Mouse (Mus musculus): Measurements from ENCODE around the gene Sun1. TPM values are rescaled to one million over a fixed set of nuclear protein-coding genes. Genes with fewer than 3 reads are reported as not detected.

Gene Sun1
- polyA plus RNA-seq, 1 experiment: 125 TPM

DNA sequence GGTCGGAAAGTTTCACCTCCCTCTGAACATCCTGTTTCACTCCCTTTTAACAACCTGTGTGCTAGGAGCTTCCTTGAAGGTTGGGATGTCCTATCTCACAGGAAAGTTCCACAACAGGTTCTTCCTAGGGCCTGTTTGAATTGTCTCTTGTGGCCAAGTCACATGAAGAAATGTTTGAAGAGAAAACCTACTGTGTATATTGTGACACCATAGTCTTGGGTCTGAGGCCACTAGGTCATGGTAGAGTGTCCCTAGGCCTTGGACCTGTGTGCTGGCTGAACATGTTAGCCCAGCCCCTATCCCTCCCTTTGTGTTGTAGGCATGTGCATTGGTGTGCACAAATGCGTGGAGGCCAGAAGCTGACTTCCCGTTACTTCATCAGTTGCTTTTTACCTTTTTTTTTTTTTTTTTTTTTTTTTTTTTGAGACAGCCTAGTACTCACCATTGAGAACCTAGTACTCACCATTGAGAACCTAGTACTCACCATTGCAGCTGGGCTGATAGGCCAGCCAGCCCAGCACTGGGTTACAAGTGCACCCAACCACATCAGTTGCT is 55.9 kb downstream of the Sun1 start:
- no peaks in the 10 kb centered on the region for H3K27me3 ChIP-seq (ENCODE audit: control insufficient read depth, insufficient read depth, low read length)
- no peaks in the 10 kb centered on the region for H3K36me3 ChIP-seq (ENCODE audit: control insufficient read depth, insufficient read depth, low read length)
- no peak overlapping the region for H3K4me3 ChIP-seq (ENCODE audit: control insufficient read depth, low read depth, low read length)
- H3K27ac ChIP-seq (ENCODE audit: control insufficient read depth, insufficient read depth, low read depth, low read length): peak overlapping the region; percentile 54
- peaks cover 18% of the 10 kb centered on the region for H3K4me1 ChIP-seq (ENCODE audit: control insufficient read depth, insufficient read depth, low read length)
- TF ChIP-seq CTCF (IDR thresholded peaks at IDR 0.05; ENCODE audit: control insufficient read depth, insufficient read depth, insufficient replicate concordance, low read depth, low read length): no peak

DNA sequence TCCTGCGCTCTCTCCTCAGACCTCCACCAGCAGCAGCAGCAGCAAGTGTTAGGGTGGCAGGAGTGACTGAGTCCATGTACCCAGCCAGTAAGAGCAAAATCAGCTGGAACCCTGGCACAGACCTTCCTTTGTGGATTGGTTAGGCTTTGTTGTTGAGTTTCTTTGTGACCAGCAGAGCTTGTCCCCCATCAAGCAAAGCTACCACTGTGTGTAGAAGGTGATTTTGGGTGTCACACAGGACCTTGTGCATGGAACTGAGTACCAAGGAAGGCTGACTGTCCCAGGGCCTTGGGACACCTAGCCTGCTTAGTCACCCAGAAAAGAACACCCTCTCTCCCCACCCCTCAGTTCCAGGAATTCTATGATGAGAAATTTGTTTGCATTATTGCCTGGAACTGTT is 56.8 kb downstream of the Sun1 start:
- no peaks in the 10 kb centered on the region for H3K36me3 ChIP-seq (ENCODE audit: control insufficient read depth, insufficient read depth, low read length)
- H3K27me3 ChIP-seq (ENCODE audit: control insufficient read depth, insufficient read depth, low read length): no peaks in the 10 kb centered on the region
- TF ChIP-seq POLR2A (IDR thresholded peaks at IDR 0.05; ENCODE audit: control insufficient read depth, low read depth, low read length) (no peak), CTCF (IDR thresholded peaks at IDR 0.05; ENCODE audit: control insufficient read depth, insufficient read depth, insufficient replicate concordance, low read depth, low read length) (no peak)
- H3K4me1 ChIP-seq (ENCODE audit: control insufficient read depth, insufficient read depth, low read length): peaks cover 15% of the 10 kb centered on the region
- peak overlapping the region; percentile 54 for H3K27ac ChIP-seq (ENCODE audit: control insufficient read depth, insufficient read depth, low read depth, low read length)
- no peak overlapping the region for H3K4me3 ChIP-seq (ENCODE audit: control insufficient read depth, low read depth, low read length)

DNA sequence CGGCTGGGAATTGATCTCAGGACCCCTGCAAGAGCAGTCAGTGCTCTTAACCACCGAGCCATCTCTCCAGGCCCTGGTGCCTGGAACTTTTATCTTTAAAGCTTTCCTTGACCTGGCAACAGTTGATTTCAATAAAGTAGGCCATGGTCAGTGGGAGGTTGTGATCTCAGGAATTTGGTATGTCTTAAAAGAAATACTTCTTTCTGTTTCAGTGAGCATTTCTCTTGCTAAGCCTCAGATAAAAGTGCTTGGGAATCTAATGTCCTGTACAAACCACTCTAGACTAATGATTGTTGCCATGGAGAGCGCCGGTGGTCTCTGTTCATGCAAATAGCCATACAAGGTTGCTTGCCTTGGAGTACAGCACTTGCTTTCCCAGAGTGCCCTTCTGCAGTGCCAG is 57.4 kb downstream of the Sun1 start:
- Histone ChIP-seq H3K27ac (ENCODE audit: control insufficient read depth, insufficient read depth, low read depth, low read length) (peak overlapping the region; percentile 76), H3K36me3 (ENCODE audit: control insufficient read depth, insufficient read depth, low read length) (no peaks in the 10 kb centered on the region), H3K4me3 (ENCODE audit: control insufficient read depth, low read depth, low read length) (no peak overlapping the region), H3K4me1 (ENCODE audit: control insufficient read depth, insufficient read depth, low read length) (peaks cover 15% of the 10 kb centered on the region), H3K27me3 (ENCODE audit: control insufficient read depth, insufficient read depth, low read length) (no peaks in the 10 kb centered on the region)
- TF ChIP-seq CTCF (IDR thresholded peaks at IDR 0.05; ENCODE audit: control insufficient read depth, insufficient read depth, insufficient replicate concordance, low read depth, low read length): no peak
- no peak for TF ChIP-seq POLR2A (IDR thresholded peaks at IDR 0.05; ENCODE audit: control insufficient read depth, low read depth, low read length)

DNA sequence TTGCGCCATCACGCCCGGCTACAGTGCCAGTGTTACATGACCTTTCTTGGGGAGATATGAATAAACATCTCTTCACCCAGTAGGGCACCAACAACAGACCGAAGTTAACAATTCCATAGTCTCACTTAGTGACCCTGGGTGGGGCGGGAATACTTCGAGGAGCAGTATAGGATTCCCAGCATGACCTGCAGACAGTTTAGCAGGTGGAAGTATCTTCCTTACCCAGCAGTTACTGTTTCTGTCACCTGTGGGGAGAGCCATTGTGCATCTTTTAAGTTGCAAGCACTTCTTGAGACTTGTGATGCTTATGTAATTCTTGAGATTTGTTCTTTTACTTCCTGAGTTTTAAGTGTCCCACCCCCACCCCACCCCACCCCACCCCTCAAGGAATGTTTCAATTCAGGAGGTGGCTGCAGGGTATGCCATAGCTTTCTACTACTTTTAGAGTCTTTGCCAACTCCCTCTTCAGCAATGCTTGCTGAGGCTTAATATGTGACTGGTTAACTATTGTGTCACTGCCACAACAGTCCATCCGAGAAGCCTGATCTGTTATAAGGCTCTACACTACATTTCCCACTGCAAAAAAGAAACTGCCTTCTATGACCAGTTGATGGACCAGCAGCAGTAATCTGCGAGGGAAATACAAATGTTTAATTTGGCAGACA is 58.1 kb downstream of the Sun1 start:
- TF ChIP-seq CTCF (IDR thresholded peaks at IDR 0.05; ENCODE audit: control insufficient read depth, insufficient read depth, insufficient replicate concordance, low read depth, low read length): no peak
- TF ChIP-seq POLR2A (IDR thresholded peaks at IDR 0.05; ENCODE audit: control insufficient read depth, low read depth, low read length): no peak
- Histone ChIP-seq H3K4me1 (ENCODE audit: control insufficient read depth, insufficient read depth, low read length) (peaks cover 12% of the 10 kb centered on the region), H3K27ac (ENCODE audit: control insufficient read depth, insufficient read depth, low read depth, low read length) (peak overlapping the region; percentile 76), H3K36me3 (ENCODE audit: control insufficient read depth, insufficient read depth, low read length) (no peaks in the 10 kb centered on the region; the same call in 1 of the 2 replicates), H3K4me3 (ENCODE audit: control insufficient read depth, low read depth, low read length) (no peak overlapping the region), H3K27me3 (ENCODE audit: control insufficient read depth, insufficient read depth, low read length) (no peaks in the 10 kb centered on the region)

GRCm38 (mm10) chr5:139259853-139260252 is 59.4 kb downstream of the Sun1 start:
- TF ChIP-seq POLR2A (IDR thresholded peaks at IDR 0.05; ENCODE audit: control insufficient read depth, low read depth, low read length) (no peak), CTCF (IDR thresholded peaks at IDR 0.05; ENCODE audit: control insufficient read depth, insufficient read depth, insufficient replicate concordance, low read depth, low read length) (no peak)
- peaks cover 8% of the 10 kb centered on the region for H3K4me1 ChIP-seq (ENCODE audit: control insufficient read depth, insufficient read depth, low read length)
- H3K27me3 ChIP-seq (ENCODE audit: control insufficient read depth, insufficient read depth, low read length): no peaks in the 10 kb centered on the region
- H3K27ac ChIP-seq (ENCODE audit: control insufficient read depth, insufficient read depth, low read depth, low read length): no peak overlapping the region
- no peaks in the 10 kb centered on the region; the same call in 1 of the 2 replicates for H3K36me3 ChIP-seq (ENCODE audit: control insufficient read depth, insufficient read depth, low read length)
- no peak overlapping the region for H3K4me3 ChIP-seq (ENCODE audit: control insufficient read depth, low read depth, low read length)

DNA sequence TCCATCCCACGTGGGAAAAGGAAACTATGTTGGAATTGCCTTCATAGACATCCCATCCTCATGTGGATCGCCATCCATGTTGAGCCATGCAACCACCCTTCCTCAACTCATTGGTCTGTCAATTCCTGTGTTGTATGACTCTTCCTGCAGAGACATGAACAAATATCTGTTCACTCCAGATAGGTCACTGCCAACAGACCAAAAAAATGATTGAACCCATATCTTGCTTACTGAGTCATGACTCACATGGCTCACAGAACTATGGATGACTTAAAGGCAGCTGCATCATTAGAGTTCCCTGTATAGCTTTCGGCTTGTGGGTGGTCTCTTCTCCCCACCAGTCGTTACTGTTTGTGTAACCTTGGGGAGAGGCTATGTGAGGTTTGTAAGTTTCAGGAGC is 61.0 kb downstream of the Sun1 start:
- TF ChIP-seq CTCF (IDR thresholded peaks at IDR 0.05; ENCODE audit: control insufficient read depth, insufficient read depth, insufficient replicate concordance, low read depth, low read length) (no peak), POLR2A (IDR thresholded peaks at IDR 0.05; ENCODE audit: control insufficient read depth, low read depth, low read length) (no peak)
- Histone ChIP-seq H3K4me1 (ENCODE audit: control insufficient read depth, insufficient read depth, low read length) (peaks cover 2% of the 10 kb centered on the region; the same call in 1 of the 2 replicates), H3K36me3 (ENCODE audit: control insufficient read depth, insufficient read depth, low read length) (no peaks in the 10 kb centered on the region; the same call in none of the 2 replicates), H3K27me3 (ENCODE audit: control insufficient read depth, insufficient read depth, low read length) (no peaks in the 10 kb centered on the region), H3K27ac (ENCODE audit: control insufficient read depth, insufficient read depth, low read depth, low read length) (no peak overlapping the region), H3K4me3 (ENCODE audit: control insufficient read depth, low read depth, low read length) (no peak overlapping the region)

DNA sequence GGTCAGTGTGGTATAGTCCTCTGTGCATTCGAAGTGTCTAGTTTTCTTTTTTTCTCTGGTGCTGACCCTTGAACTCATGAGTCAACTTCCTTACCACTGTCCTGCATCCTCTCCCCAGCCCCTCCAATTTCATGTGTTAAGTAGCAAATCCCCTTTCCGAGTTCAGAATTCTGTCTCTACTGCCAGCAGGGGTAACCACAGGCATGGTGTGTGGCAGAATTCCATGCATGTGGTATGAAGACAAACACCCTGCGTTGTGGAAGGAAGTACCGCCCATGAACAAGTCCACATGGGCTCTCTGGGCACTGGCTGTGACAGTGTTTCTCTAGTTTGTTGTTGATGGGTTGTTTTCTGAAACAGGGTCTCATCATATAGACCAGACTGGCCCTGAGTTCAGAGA is 67.2 kb downstream of the Sun1 start:
- Histone ChIP-seq H3K4me3 (ENCODE audit: control insufficient read depth, low read depth, low read length) (no peak overlapping the region), H3K4me1 (ENCODE audit: control insufficient read depth, insufficient read depth, low read length) (0 out of 2 replicates have a peak, but pooled peaks cover 2% of the 10 kb centered on the region), H3K36me3 (ENCODE audit: control insufficient read depth, insufficient read depth, low read length) (no peaks in the 10 kb centered on the region; the same call in none of the 2 replicates), H3K27me3 (ENCODE audit: control insufficient read depth, insufficient read depth, low read length) (no peaks in the 10 kb centered on the region), H3K27ac (ENCODE audit: control insufficient read depth, insufficient read depth, low read depth, low read length) (no peak overlapping the region)
- TF ChIP-seq CTCF (IDR thresholded peaks at IDR 0.05; ENCODE audit: control insufficient read depth, insufficient read depth, insufficient replicate concordance, low read depth, low read length): no peak
- TF ChIP-seq POLR2A (IDR thresholded peaks at IDR 0.05; ENCODE audit: control insufficient read depth, low read depth, low read length): no peak
